Mouse (Mus musculus) ovary, adult 18-20 months (tissue): ENCODE results near the gene Agk.

Experiments used
- DNase-seq: peaks from one replicate; pipeline ENCODE4 v3.0.0; 2022; ENCODE audit warnings: low spot score, mixed read lengths

The Agk gene

DNA sequence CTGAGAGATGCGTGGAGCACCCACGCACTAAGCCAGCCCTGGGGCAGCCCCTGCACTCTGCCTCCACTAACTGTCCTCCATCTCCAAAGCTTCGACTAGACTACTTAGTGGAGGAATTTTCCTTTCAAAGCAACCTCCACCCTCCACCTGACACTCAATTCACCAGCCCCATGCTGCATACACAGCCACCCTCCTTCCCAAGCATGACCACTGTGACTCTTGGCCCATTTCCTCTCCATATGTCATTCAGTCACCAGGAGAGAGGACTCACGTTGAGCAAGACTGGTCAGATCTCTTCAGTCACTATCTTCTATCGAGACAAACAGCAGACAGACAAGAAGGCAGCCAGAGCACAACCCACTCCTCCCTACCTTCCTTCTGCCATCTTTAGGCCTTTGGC is 88.1 kb downstream of the Agk start:
- DNase-seq: no peak

DNA sequence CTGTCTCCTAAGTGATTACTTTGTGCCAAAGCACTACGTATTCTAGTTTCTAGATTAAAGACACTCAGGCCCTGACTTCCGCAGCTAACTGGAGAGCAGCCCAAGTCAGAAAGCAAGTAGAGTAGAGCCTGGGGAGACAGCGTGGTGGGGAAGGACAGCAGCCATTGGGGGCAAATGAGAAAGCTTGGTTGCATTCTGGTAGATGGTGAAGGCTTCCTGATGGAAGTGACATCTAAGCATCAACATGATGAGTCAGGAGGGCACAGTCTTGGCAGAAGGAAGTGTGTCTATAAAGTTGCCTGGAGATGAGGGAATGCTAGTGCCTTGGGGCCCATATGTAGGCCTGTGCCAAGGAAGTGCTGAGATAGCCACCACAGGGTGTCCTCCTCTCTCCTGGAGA is 88.6 kb downstream of the Agk start:
- no peak for DNase-seq

DNA sequence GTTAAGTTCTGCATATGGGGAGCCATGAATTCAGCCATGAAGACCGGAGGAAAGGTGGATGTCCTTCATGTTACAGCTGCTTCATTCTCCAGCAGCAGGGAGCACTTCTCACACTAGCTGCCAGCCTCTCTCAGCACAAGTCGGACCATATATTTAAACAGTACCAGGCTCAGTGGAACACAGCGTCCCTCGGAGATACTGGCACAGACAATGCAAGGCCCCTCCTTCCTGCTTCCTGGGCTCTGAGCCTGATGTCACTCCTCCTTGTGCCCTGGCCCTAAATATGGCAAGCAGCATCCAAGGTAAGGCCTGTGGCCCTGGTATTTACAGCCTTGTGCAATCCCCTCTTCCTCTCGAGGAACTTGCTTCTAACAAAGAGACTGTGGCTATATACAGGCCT is 90.8 kb downstream of the Agk start:
- no peak for DNase-seq

DNA sequence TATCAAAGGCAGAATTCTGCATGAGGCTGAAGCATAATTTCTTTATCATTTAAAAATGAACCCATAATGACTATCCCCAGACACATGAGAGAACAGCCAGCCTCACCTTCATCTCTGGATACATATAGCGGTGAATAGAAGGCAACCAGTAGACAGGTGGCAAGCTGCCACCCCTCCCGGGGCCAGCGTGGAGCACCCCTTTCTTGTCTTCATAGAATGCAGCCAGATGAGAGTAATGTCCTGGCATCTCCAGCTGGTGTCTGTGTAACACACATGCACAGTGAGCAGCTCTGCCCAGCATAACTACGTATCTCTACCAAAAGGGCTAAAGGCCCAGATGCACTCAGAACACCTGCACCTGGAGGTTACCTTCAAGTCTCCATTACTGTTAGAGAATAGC is 93.4 kb downstream of the Agk start:
- DNase-seq: no peak

DNA sequence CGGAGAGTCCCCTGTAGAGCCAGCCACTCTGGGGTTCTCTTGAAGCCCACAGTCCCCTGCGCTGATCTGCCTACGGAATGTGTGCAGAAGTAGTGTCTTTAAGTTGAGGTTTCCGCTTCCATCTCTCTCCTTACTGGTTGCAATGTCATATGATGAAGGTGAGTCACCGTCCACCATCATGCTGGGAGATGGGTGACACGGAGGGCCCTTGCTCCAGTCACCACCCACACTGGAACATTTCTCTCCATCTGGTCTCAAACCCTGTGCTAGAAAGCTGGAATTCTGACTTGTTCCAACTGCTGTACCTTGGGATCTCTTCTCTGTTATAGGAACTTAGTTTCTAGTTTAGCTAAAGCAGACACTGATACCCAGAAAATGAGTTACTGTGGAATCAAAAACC is 96.1 kb downstream of the Agk start:
- DNase-seq: no peak

DNA sequence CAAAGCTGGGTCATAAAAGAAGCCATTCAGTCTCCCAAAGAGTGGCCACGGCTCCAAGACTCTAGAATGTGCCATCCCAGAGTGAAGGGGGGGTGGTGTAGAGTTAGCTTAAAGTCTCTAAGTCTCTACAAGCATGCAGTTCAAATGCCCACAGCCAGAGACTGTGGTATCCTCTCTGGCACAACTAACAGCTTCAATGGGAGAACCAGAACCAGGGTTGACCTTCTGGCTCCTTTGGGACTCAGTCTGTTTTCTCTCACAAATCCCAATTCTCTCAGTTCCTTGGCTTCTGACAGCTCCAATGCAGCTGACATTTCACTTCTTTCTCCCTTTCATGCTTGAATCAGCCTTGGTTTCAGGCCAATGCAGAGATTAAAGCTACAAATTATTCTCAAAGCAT is 98.0 kb downstream of the Agk start:
- DNase-seq: no peak

DNA sequence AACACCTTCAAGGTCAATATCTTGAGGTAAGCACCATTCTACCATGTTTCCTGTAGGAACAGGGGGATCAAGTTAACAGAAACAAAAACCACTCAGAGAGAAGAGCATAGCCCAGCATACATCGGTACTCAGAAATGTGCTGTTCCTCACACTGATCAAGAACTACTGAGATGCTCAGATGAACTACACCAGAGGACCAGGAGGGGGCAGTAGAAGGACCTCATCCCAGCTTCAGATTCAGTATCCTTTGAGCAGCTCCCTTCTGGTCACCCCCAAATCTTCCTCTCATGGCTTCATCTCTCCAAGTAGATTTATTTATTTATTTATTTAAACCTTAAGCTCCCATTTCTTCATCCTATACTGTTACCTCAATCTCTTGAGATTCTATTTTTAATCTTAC is 98.8 kb downstream of the Agk start:
- no peak for DNase-seq

DNA sequence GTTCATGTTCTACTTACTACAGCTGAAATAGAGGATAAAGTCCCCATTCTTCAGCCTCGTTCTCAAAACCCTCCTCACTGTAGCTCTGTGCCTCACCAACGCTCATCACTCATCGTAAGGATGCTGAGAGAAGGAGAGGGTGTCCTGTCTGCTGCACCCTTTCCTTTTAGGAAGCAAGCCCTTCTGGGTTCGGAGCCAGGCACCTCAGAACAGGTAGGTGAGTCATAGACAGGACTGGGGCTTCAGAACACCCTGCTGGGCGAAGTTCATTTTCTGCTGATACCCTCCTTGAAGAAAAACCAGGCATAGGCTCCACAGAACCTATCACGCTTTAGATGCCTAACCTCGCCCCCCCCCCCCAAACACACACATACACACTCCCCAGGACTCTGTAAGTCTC is 102.5 kb downstream of the Agk start:
- no peak for DNase-seq

DNA sequence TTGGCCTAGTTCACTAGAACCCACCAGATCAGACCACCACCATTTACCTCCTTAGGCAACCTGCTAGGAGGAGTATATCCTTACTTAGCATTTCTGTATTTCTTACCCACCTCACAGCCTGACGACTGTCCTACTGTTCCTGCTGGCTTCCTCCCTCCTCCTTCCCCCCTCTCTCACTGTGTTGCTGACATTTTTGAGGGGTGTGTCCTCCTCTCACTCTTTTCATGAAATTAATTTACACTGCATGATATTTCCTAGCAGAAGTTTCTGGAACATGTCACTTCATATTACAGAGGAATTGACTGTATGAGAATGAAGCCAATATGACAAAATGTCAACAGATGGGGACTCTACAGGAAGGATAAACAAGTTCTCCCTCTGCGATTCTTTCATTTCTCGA is 103.7 kb downstream of the Agk start:
- DNase-seq: no peak

DNA sequence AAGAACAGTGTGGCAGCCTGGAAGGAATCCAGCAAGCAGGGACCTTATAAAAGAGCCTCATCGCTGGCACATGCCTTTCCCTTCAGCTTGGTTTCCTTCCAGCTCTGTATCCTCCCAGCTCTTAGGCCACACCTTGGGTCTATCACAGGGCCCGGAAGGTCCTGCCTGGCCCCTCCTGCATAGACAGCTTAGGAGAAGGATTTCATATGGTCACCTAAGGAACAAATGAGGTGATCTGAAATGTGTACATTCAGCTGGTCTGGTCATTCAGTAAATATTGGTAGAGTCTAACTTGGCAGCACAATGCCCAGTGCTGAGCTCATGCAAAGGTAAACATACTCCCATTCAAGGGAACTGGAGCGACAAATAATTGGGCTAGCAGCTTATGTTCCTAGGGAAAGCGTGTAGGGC is 104.6 kb downstream of the Agk start:
- DNase-seq: no peak

DNA sequence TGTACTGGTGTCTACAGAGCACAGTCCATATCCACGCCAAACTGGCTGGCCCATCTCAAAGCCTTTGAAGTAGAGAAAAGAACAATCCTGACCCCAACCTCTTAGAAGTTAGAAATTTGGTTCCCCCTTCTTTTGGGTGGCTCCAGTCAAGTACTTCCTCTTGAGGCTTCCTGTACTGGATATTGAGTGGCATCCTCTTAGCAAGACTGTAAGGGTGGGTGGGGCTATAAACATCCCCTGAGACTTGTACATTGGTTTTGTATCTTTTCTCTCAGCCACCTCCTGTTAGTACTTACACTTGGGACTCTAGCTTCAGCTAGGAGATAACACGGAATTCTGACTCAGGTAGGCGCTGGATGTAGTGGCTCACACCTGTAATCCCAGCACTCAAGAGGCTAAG is 105.3 kb downstream of the Agk start:
- DNase-seq: no peak

DNA sequence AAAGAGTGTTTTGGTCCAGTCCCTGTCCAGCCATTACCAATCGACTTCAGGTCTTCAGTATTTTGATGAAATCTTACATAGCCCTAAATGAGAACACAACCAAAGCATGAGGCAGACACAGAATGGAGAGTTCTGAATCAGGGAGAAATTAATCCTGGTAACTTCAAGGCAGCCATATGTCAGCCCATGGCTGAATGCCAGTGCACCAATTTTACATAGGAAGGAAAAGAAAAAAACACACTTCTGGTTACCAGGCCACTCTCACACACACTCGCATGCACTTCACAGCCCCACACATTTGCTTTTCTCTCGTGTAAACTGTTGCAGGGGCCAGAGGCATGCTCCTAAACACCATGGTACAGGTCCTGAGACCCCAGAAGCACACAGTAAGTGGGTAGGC is 105.9 kb downstream of the Agk start:
- no peak for DNase-seq

DNA sequence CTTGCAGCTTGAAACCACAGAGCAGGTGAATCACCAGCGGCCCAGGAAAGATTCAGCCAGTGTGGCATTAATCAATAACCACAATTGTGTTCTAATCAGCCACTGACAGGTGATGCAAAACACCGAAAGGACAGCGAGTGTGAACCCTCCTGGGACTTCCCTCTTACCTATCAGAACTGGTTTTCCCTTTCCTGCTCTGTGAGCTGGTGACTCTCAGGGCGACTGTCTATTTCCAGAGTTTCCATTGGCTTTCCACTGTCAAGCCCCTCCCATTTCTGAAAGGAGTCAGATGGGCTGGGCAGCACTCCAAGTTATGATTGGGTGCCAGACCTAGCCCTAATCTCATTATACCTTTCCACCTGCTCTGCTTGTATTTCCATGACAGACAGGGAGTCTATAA is 106.4 kb downstream of the Agk start:
- DNase-seq: no peak

DNA sequence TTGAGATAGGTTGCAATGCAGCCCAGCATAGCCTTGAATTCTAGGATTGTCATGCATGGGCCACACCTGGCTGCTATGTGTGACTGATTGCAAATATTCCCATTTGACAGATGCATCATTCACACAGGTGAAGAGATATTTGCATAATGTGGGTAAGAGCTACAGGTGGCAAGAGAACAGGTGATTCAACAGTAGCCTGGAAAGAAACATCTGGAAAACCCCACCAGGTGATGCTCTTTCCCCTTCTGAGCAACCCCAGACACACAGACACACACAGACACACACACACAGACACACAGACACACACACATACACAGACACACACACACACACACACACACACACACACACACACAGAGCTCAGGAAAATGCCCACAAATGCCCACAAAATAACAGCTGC is 106.8 kb downstream of the Agk start:
- DNase-seq: no peak

DNA sequence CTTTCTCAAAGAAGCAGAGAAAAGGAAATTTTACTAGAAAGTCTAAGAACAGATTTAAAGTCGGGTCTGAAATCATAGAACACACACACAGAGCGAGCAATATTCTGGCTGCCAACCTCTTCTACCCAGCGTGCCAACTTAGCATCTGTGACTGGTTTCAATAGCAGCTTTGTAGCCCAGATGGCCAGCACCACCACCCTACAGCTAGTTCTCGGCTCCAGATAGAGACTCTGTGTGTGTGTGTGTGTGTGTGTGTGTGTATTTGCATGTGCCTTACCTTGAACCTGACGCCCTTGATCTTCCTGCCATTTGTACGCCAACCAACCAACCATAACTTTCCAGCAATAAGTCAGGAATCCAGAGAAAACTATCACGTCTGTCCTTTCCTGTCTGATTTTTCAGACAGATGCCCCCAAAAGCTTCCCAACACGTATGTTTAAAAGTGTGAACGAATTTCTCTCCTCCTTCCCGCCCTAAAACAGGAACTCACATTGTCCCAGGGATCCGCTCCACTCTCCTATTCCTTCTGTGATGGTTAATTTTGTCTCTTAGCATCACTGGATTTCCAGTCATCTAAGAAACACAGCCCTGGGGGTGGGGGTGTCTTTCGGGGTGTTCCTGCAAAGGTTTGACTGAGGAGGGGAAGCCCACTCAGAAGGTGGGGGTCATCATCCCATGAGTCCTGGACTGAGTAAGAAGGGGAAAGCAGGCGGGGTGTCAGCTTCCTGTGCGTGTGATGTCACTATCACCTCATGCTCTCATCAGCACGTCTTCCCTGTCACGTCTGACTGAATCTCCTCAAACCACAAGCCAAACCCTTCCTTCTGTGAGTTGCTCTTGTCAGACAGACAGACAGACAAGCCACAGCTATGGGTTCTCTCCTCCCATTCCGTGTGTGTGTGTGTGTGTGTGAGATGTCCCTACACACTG is 107.6 kb downstream of the Agk start:
- DNase-seq: no peak

DNA sequence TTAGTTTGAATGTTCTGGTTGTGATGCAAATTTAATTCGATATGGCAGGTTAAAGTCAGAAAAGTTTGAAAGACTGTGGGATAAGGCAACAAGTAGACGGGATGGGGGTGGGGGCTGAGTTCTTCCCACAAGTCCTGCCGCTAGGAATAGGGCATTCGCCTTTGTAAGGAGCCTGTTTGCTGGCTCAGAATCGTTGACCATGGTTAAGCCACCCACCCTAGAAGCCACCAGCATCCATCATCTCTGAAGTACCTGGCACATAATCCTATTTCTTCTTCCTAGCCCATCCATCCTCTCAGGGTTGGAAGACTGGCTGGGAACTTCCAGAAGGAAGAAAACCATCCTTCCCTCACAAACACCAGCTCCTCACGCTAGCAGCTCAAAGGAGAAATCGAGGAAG is 109.7 kb downstream of the Agk start:
- no peak for DNase-seq

DNA sequence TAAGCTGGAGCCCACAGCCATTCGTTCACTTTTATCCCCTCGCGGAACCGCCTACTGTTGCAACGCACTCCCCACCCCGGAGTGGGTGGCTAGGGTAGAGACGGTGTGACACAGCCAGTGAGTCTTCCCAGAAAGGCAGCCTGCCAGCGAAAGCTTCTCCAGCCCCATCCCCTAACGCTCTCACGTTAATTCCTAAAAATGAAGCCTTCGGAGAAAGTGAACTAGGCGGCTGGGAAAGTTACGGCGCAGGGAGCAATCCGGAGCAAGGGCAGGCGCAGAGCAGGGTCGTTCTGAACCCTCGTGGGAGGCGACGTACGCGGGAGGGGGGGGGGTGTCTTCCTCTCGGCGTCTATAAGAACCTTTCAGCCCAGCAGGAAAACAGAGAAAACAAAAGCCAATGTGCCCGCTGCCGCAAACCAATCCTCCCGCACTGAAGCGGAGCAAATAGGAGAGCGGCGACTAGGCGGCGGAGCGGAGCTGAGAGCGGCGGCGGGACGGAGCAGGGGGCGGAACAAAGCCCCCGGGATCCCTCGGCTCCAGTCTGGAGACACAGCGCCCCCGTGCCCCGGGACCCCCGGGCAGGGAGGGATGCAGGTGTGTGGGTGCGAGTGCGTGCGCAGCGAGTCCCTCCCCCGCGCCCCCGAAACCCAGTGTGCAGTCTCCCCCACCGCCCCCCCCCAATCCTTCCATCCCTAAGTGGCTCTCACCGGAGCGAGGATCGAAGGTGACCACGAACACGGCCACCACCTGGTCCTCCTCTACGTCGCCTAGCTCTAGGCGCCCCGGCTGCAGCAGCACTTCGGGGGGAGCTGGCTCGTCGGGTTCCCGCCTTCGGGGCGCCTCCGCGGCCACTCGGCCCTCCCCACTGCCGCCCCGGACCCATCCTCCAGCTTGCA is 110.4 kb downstream of the Agk start:
- no peak for DNase-seq

DNA sequence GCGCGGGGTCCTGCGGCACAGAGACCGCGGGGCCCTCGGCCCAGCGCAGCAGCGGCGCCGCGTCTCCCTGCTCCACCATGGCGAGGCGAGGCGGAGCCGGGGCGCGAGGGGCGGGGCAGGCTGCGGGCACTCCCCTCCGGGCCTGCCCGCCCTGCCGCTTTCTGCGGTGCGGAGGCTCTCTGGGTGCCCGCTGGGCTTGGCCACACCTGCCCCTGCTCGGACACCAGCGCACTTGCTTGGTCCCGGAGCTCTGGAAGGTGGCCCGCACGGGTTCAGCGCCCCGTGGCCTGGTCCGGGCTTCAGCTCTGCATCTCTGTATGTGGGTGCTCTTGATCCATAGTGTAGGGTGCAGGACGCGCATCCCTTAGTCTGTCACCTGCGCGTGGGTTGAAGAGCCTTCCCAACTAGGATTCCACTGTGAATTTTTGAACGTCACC is 111.1 kb downstream of the Agk start, which contains the start of gene E330009J07Rik:
Gene E330009J07Rik (minus strand): TSS at position 89 of the 437 bp plus-strand sequence.
- DNase-seq: peak; percentile 66

DNA sequence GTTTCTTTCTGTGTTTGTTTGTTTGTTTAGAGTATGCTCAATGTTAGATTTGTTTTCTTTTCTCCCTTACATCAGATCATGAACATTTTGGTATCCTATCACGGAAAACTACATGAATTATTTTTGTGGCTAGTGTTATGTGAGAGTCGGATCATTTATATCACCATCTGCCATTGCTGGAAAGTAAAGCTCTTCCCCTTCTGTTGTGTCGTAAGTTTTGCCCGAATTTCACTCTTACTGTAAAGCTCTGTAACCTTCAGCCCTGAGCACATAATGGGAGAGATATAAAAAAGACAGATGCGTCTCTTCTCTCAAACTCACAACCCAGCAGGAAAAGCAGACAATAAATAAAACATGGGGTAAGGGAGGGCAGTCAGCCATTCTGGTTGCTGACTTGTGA is 114.0 kb downstream of the Agk start, which contains the start of gene Wee2:
Gene Wee2 (plus strand): TSS at position 153 of the 400 bp plus-strand sequence.
- no peak for DNase-seq

DNA sequence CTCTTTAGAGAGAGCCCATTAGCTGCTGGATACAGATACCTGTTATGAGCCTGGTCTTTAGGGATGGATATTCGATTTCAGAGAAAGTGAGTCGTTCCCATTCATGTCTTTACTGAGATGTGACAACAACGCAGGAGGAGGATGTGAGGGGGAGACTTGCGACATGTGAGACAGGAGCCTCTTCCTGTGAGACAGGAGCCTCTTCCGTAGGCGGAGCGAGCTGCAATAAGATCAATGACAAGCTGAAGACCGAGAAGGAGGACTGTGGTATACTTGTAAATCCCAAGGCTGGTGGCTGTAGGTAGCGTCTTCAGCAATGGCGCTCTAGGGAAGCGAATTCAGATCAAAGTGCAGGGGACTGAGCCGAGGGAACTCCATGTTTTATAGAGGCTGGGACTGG is 114.8 kb downstream of the Agk start:
- DNase-seq: no peak

DNA sequence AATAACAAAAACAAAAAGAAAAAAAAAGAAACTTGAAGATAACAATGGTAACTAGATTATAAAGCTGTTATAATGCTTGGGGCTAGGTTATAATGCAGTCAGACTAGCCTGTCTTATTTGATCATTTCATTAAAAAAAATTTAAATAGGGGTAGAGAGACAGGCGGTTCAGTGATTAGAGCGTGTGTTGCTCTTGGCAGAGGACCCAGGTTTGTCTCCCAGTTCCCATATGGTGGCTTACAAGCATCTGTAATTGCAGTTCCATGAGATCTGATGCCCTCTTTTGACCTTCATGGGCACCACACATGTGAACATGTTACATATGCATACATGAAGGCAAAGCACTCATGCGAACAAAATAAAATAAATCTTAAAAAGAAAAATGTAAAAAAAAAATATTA is 116.3 kb downstream of the Agk start:
- DNase-seq: no peak

DNA sequence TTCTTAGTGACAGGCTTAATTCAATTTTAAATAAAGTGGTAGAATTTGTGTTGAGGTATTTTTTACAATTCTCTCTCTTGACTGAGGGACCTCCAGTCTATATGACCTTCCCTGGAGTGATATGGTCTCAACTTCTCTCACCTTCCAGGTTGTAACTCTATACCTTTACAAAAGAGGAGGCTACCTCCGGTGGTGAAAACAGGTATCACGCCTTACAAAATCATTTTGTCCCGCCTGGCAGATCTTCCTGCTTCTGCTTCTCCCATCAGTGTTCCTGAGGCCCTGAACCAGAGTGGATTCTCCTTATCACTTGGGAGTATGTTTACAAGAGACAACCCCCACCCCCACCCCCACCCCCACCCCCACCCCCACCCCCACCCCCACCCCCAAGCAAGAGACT is 116.8 kb downstream of the Agk start:
- DNase-seq: no peak
